Mouse (Mus musculus): ENCODE data around the gene Actl6b. TPM values are rescaled to one million over a fixed set of nuclear protein-coding genes. Genes with fewer than 3 reads are reported as not detected.

Actl6b gene
- 195 and 204 TPM in 2 replicates for polyA plus RNA-seq (2014; fragmentation: Nextera tagmentation; extraction: Ambion mirVana)

DNA sequence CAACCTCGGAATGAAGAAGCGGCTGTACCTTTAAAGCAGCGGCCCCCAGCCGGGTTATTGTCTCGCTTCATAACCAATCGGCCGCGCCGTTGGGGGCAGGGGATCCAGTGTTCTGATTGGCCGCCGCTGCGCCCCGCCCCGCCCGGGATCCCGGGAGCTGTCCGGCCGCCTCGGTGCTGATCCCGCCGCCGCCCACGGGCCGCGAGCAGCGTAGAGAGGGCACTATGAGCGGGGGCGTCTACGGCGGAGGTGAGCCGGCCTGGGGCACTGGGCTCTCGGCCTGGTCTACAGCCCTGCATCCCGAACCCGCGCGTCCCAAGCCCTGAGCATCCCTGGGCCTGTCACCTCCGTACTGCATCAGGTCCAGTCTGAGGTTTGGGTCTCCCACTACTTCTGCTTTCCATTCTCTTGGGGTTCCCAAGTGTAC lies at the start of gene Actl6b:
Actl6b (plus strand) TSS at position 107 of the 427 bp plus-strand sequence.
- ATAC-seq (ENCODE audit: low FRiP score) (peak; percentile 94), DNase-seq (ENCODE audit: low spot score) (peak; percentile 90)
- H3K36me3 ChIP-seq (replicated peaks; ENCODE audit: control insufficient read depth, insufficient read depth) = no peaks in the 10 kb centered on the region
- peaks cover 11% of the 10 kb centered on the region for H3K4me1 ChIP-seq (replicated peaks; ENCODE audit: control insufficient read depth, insufficient read depth, low read length)
- H3K9ac ChIP-seq = peak within 1 kb of the TSS; percentile 86
- peak within 1 kb of the TSS; percentile 69 for H3K4me3 ChIP-seq (replicated peaks; ENCODE audit: low read length)
- no peaks in the 10 kb centered on the region for H3K27me3 ChIP-seq (ENCODE audit: control insufficient read depth, insufficient read depth, low read length)
- H3K27ac ChIP-seq = peak within 1 kb of the TSS; percentile 87
- 0% methylated on average over 37 of the region's 37 CpGs for WGBS
- no peaks in the 10 kb centered on the region for H3K9me3 ChIP-seq (ENCODE audit: control insufficient read depth, low read length)
- peak within 1 kb of the TSS; percentile 83 for H3K4me2 ChIP-seq (replicated peaks)

DNA sequence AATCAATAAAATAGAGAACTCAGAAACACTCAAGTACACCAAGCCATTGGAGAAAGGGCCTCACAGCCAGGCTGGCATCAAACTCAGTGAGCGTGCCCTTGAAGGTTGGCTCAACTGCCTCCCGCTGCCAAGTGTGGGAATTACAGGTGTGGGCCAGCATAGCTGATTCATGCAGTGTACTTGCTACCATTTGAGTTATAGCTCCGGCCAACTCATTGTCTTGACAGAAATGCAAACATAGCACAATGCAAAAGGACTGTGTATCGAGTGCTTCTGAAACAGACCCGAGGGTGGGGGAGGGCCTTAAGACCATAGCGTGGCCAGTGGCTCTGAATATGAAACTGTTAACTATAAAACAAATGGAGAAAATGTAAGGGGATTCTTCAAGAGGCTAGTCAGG lies 49.3 kb upstream of the Actl6b start:
- H3K9me3 ChIP-seq (ENCODE audit: control insufficient read depth, low read length) = no peaks in the 10 kb centered on the region
- no peak overlapping the region for H3K4me3 ChIP-seq (replicated peaks; ENCODE audit: low read length)
- DNase-seq (ENCODE audit: low spot score) (no peak), ATAC-seq (ENCODE audit: low FRiP score) (no peak)
- 84% methylated on average over 6 of the region's 6 CpGs for WGBS
- H3K9ac ChIP-seq = no peak overlapping the region
- H3K4me2 ChIP-seq (replicated peaks) = no peak overlapping the region
- H3K36me3 ChIP-seq (replicated peaks; ENCODE audit: control insufficient read depth, insufficient read depth) = peaks cover 9% of the 10 kb centered on the region; the same call in 1 of the 2 replicates
- H3K27me3 ChIP-seq (ENCODE audit: control insufficient read depth, insufficient read depth, low read length) = no peaks in the 10 kb centered on the region
- peaks cover 14% of the 10 kb centered on the region for H3K4me1 ChIP-seq (replicated peaks; ENCODE audit: control insufficient read depth, insufficient read depth, low read length)
- H3K27ac ChIP-seq = no peak overlapping the region

DNA sequence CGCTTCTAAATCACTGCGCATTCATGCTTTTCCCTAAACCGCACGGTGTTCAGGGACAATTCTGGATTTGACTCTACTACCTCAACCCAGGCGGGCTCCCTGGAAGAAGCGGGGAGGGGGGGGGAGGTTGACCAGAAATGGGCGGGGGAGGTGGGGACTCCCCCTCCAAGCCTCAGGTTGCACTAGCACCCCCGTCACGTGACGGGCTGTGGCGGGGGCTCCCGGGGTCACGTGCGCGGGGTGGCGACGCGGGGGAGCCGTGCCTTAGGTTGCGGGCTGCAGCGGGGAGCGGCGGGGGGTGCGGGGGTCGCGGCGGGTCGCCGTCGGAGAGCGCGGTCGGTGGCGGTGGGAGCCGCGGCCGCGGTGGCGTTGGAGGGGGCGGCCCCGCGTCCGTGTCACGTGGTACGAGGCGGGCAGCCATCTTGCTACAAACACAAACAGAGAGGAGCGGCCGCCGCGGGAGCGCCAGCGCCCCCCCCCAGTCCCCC lies 43.3 kb upstream of the Actl6b start:
- Histone ChIP-seq H3K27me3 (ENCODE audit: control insufficient read depth, insufficient read depth, low read length) (no peaks in the 10 kb centered on the region), H3K9ac (peak overlapping the region; percentile 99), H3K4me1 (replicated peaks; ENCODE audit: control insufficient read depth, insufficient read depth, low read length) (peaks cover 34% of the 10 kb centered on the region), H3K4me2 (replicated peaks) (peak overlapping the region; percentile 97), H3K9me3 (ENCODE audit: control insufficient read depth, low read length) (no peaks in the 10 kb centered on the region), H3K36me3 (replicated peaks; ENCODE audit: control insufficient read depth, insufficient read depth) (no peaks in the 10 kb centered on the region; the same call in 1 of the 2 replicates), H3K4me3 (replicated peaks; ENCODE audit: low read length) (peak overlapping the region; percentile 100), H3K27ac (peak overlapping the region; percentile 90)
- ATAC-seq (ENCODE audit: low FRiP score) (peak; percentile 75), DNase-seq (ENCODE audit: low spot score) (peak; percentile 75)
- WGBS = under 1% methylated on average over 30 of the region's 52 CpGs

DNA sequence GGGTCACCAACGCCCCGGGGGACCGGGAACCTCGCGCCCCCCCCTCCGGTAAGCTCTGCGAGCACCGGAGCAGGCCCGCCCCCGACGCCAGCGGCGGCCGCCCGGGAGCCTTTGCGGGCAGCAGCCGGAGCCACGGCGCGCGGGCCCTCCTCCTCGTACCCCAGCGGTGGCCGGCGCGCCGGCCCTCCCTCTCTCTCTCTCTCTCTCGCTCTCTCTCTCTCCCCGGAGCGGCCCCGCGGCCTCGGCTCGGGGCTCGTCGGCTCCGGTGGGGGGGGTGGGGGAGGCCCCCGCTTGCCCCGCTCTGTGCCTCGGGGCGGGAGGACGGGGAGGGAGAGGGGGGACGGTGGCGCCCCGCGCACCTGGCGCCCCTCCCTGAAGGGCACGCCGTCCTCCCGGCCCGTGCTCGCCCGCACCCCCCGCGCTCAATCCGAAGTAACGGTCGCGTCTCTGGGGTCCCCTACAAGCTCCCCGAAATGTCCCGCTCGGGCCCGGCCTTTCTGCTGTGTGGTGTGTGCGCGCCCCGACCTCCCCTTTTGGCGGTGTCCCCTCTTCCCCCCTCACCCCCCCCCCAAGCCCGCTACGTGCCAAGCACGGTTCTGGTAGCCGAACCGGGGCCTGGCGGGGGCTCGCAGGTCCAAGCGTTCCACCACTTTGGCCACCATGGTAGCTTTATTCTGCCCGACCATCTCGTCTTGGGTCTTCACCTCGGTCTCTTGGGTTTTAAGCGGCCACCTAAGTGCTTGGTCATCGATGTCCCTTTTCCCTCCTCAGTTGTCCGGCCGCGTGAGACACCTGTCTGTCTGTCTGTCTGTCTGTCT lies 42.5 kb upstream of the Actl6b start:
- under 1% methylated on average over 39 of the region's 83 CpGs for WGBS
- peak overlapping the region; percentile 90 for H3K27ac ChIP-seq

DNA sequence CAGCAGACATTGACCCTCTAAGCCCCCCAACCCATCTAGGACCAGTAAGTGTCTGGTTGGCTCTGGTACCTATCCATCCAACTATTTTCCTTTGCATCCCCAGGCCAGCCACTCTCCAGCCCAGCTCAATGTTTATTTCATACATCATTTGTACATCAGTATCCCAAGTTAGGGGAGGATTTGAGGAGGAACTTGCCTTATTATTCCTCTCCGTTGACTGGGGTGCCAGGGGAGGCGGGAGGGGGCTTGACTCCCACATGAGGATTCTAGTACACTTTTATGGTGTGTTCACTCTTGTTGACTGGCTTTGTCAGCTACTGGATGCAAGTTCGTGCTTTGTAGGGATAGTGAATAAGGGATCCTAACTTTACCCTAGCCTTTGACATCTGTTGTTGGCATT lies 41.6 kb upstream of the Actl6b start:
- WGBS = 59% methylated on average over 3 of the region's 3 CpGs
- H3K4me1 ChIP-seq (replicated peaks; ENCODE audit: control insufficient read depth, insufficient read depth, low read length) = peaks cover 34% of the 10 kb centered on the region
- peak overlapping the region; percentile 90; the same call in 1 of the 2 replicates for H3K27ac ChIP-seq
- ATAC-seq (ENCODE audit: low FRiP score) (no peak), DNase-seq (ENCODE audit: low spot score) (no peak)
- H3K4me2 ChIP-seq (replicated peaks) = peak overlapping the region; percentile 97
- H3K9ac ChIP-seq = peak overlapping the region; percentile 99
- H3K36me3 ChIP-seq (replicated peaks; ENCODE audit: control insufficient read depth, insufficient read depth) = no peaks in the 10 kb centered on the region; the same call in 1 of the 2 replicates
- H3K27me3 ChIP-seq (ENCODE audit: control insufficient read depth, insufficient read depth, low read length) = no peaks in the 10 kb centered on the region
- H3K9me3 ChIP-seq (ENCODE audit: control insufficient read depth, low read length) = no peaks in the 10 kb centered on the region
- peak overlapping the region; percentile 100 for H3K4me3 ChIP-seq (replicated peaks; ENCODE audit: low read length)

More for the DNA sequence above, 42.5 kb upstream of the Actl6b start:
- Histone ChIP-seq H3K36me3 (replicated peaks; ENCODE audit: control insufficient read depth, insufficient read depth) (no peaks in the 10 kb centered on the region; the same call in 1 of the 2 replicates), H3K9me3 (ENCODE audit: control insufficient read depth, low read length) (no peaks in the 10 kb centered on the region), H3K4me2 (replicated peaks) (peak overlapping the region; percentile 97), H3K9ac (peak overlapping the region; percentile 99), H3K4me3 (replicated peaks; ENCODE audit: low read length) (peak overlapping the region; percentile 100), H3K4me1 (replicated peaks; ENCODE audit: control insufficient read depth, insufficient read depth, low read length) (peaks cover 34% of the 10 kb centered on the region), H3K27me3 (ENCODE audit: control insufficient read depth, insufficient read depth, low read length) (no peaks in the 10 kb centered on the region)
- ATAC-seq (ENCODE audit: low FRiP score) = peak; percentile 47; the same call in 1 of the 2 replicates
- no peak for DNase-seq (ENCODE audit: low spot score)

DNA sequence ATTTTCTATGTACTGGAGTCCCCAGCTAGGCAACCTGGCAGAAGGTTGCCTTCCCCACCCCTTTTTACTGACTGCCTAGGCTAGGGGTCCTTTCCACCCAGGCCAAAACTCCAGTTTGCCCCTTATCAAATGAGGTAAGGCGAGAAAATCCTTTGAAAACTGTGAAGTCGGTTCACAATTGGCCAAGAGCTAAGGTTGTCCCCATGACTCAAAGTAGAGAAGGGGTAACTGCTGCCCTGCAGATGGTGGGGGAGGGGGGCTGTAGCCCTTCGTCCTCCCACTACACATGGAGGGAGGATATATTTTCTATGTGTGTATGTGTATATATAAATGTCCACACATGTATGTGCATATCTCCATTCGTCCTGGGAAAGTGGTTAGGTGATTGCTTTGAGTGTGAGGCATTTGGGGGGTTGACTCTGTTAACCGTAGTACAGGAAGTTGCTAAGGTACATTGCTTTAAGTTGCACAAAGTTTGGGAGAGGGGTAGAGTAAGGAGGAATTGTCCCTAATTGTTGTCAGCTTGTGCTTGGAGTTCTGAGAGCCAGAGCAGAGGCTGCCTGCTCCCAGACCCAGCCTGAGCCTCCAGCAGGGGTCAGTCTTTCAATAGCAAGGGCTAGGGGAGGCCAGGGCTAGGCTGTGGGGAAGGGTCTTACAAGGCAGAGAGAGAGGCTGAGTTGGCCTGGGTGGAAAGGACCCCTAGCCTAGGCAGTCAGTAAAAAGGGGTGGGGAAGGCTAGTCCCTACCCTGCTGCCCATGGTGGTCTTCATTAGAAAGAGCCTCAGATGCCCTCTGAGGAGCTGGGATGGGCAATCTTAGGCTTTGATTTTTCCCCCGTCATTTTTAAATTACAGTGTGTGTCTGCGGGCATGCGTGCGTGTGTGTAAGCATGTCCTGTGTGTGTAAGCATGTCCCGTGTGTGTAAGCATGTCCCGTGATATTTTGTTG lies 40.2 kb upstream of the Actl6b start:
- DNase-seq (ENCODE audit: low spot score) = peak; percentile 66

DNA sequence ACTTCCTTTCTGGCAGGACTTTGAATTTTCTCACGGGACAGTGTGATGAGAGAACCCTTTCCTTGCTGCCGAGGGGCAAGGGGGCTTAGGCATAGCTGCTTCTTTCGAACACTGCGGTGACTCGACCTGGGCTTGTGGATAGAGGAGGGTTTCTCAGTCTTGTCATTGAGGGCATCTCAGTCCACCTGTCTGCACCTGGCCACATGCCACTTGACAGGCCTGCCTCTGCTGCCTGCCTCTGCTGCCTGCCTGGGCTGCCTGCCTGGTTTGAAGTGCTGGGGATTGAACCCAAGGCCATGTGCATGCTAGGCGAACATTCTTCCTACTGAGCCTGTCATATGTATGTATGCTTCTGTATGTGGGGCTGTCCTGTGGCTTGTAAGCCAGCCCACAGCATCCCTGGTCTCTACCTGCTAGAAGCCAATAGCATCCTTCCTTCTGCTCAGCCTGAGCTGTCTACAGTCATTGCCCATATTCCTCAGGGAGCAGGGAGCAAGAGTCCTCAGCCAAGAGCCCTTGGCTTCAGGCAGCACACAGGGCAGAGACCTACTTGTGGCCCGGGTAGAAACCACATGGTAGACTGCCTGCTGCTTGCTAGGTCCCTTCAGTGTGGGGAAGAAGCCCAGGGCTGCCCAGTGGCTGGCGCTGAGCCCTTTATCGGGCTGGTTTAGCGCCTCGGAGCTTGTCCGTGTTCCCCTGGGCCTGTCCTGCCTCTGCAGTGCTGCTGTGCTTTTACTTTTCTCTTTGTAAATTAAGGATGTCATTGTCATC lies 39.2 kb upstream of the Actl6b start:
- no peak overlapping the region for H3K4me3 ChIP-seq (replicated peaks; ENCODE audit: low read length)
- WGBS = 74% methylated on average over 12 of the region's 12 CpGs
- H3K36me3 ChIP-seq (replicated peaks; ENCODE audit: control insufficient read depth, insufficient read depth) = peaks cover 17% of the 10 kb centered on the region
- peaks cover 34% of the 10 kb centered on the region for H3K4me1 ChIP-seq (replicated peaks; ENCODE audit: control insufficient read depth, insufficient read depth, low read length)
- no peak overlapping the region for H3K4me2 ChIP-seq (replicated peaks)
- no peak overlapping the region for H3K27ac ChIP-seq
- H3K9ac ChIP-seq = 0 out of 2 replicates have a peak overlapping the region, but pooled peaks have one; percentile 17
- no peak for ATAC-seq (ENCODE audit: low FRiP score)
- no peaks in the 10 kb centered on the region for H3K9me3 ChIP-seq (ENCODE audit: control insufficient read depth, low read length)
- DNase-seq (ENCODE audit: low spot score) = no peak
- no peaks in the 10 kb centered on the region for H3K27me3 ChIP-seq (ENCODE audit: control insufficient read depth, insufficient read depth, low read length)

More for the DNA sequence above, 40.2 kb upstream of the Actl6b start:
- H3K4me1 ChIP-seq (replicated peaks; ENCODE audit: control insufficient read depth, insufficient read depth, low read length) = peaks cover 34% of the 10 kb centered on the region
- peaks cover 7% of the 10 kb centered on the region for H3K36me3 ChIP-seq (replicated peaks; ENCODE audit: control insufficient read depth, insufficient read depth)
- H3K27ac ChIP-seq = no peak overlapping the region
- H3K4me3 ChIP-seq (replicated peaks; ENCODE audit: low read length) = 0 out of 2 replicates have a peak overlapping the region, but pooled peaks have one; percentile 4
- H3K9ac ChIP-seq = peak overlapping the region; percentile 13
- H3K9me3 ChIP-seq (ENCODE audit: control insufficient read depth, low read length) = no peaks in the 10 kb centered on the region
- WGBS = 83% methylated on average over 11 of the region's 11 CpGs
- H3K4me2 ChIP-seq (replicated peaks) = peak overlapping the region; percentile 97; the same call in 1 of the 2 replicates
- no peaks in the 10 kb centered on the region for H3K27me3 ChIP-seq (ENCODE audit: control insufficient read depth, insufficient read depth, low read length)
- ATAC-seq (ENCODE audit: low FRiP score) = peak; percentile 31; the same call in 1 of the 2 replicates

DNA sequence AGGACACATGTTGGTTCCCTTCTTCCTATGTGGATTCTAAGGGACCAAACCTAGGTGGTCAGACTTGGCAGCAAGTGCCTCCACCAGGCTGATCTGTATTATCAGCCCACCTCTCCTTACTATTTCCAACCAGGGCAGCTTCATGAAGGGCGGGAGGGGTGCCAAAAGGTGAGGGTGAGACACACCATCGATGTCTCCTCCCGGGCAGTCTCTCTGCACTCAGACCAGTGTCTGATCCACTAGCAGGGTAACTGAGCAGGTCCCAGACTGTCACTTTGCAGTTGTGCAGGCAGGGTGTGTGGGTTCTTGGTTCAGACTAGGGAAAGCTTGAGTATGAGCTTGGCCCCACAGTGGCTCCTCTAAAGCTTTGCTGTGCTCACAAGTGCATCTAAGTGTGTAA lies 38.5 kb upstream of the Actl6b start:
- Histone ChIP-seq H3K4me2 (replicated peaks) (no peak overlapping the region), H3K27me3 (ENCODE audit: control insufficient read depth, insufficient read depth, low read length) (no peaks in the 10 kb centered on the region), H3K27ac (no peak overlapping the region), H3K9ac (no peak overlapping the region), H3K4me1 (replicated peaks; ENCODE audit: control insufficient read depth, insufficient read depth, low read length) (peaks cover 34% of the 10 kb centered on the region), H3K9me3 (ENCODE audit: control insufficient read depth, low read length) (no peaks in the 10 kb centered on the region), H3K4me3 (replicated peaks; ENCODE audit: low read length) (no peak overlapping the region), H3K36me3 (replicated peaks; ENCODE audit: control insufficient read depth, insufficient read depth) (peaks cover 24% of the 10 kb centered on the region)
- ATAC-seq (ENCODE audit: low FRiP score) = no peak
- 92% methylated on average over 3 of the region's 3 CpGs for WGBS
- DNase-seq (ENCODE audit: low spot score) = no peak
